Mouse (Mus musculus): Measurements from ENCODE around the gene Pdik1l. TPM values are rescaled to one million over a fixed set of nuclear protein-coding genes. Genes with fewer than 3 reads are reported as not detected.
"Not testable (repeated sequence)": the region's sequence is repeated elsewhere in the genome, so short reads cannot be mapped to it uniquely, and the experiment has no call there.

The Pdik1l gene
- polyA plus RNA-seq, 1 experiment from 2014 or later, result 46.5 TPM

DNA sequence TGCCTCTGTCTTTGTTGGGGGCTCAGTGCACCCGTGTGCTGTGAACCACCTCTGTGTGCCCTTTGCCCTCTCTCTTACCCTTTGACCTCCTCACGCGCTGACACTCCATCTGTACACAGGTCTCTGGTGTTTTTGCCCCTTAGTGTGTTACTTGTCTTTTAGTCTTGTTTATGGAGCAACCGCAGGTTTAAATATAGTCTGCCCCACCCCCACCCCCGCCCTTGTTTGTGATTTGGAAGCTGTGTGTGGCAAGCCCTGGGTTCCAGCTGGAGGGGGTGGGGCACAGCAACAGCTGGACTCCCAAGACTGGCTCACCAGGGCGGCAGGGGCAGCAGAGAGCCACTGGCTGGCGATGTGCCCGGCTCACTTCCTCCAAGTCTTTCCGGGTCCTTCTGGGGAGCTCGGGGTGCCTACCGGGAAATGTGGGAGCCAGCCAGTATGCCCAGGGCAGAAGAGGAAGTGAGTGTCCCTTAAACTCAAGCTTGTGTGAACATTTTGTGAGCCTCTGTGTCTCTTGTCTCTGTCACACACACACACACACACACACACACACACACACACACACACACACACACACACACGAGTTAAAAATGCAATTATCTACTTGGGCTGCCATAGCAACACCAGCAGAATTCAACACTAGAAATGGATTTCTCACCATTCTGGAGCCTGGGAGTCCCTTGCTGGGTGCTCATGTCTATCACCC, 19.8 kb upstream of the Pdik1l start:
- no peaks in the 10 kb centered on the region for H3K9me3 ChIP-seq (replicated peaks; ENCODE audit: control insufficient read depth, low read length, poor library complexity, severe bottlenecking)
- H3K4me3 ChIP-seq (ENCODE audit: low read depth, low read length), result no peak overlapping the region
- peak overlapping the region; percentile 39 for H3K4me2 ChIP-seq (ENCODE audit: low read length)
- whole genome bisulfite sequencing, result 19% methylated on average over 12 of the region's 12 CpGs
- H3K27me3 ChIP-seq (ENCODE audit: control insufficient read depth, insufficient read depth, low read depth, low read length), result no peaks in the 10 kb centered on the region
- 0 out of 2 replicates have a peak overlapping the region, but pooled peaks have one; percentile 32 for H3K9ac ChIP-seq (ENCODE audit: low read depth, low read length)
- H3K4me1 ChIP-seq (ENCODE audit: control insufficient read depth, insufficient read depth, low read length), result peaks cover 6% of the 10 kb centered on the region; the same call in 1 of the 2 replicates
- no peaks in the 10 kb centered on the region for H3K36me3 ChIP-seq (ENCODE audit: control insufficient read depth, insufficient read depth, low read length)
- H3K27ac ChIP-seq (ENCODE audit: low read length), result peak overlapping the region; percentile 23; the same call in 1 of the 2 replicates
- no peak for ATAC-seq

DNA sequence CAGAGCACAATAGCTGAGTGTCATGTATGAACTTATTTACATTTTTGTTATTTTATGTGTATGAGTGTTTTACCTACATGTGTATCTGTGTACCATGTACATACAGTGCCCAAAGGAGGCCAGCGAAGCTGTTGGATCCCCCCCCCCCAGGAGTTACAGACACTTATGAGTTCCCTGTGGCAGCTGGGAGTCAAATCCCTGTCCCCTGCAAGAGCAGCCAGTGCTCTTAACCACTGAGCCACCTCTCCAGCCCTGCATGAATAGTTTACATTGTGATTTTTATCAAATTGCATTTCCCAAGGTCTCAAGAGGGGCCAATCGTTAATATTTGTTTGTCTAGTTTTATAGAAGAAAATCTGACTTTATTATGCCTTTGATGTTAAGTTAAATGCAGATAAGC, 19.3 kb upstream of the Pdik1l start:
- Histone ChIP-seq H3K36me3 (ENCODE audit: control insufficient read depth, insufficient read depth, low read length) (no peaks in the 10 kb centered on the region), H3K4me1 (ENCODE audit: control insufficient read depth, insufficient read depth, low read length) (peaks cover 6% of the 10 kb centered on the region; the same call in 1 of the 2 replicates), H3K9ac (ENCODE audit: low read depth, low read length) (no peak overlapping the region), H3K27ac (ENCODE audit: low read length) (no peak overlapping the region), H3K4me3 (ENCODE audit: low read depth, low read length) (no peak overlapping the region), H3K9me3 (replicated peaks; ENCODE audit: control insufficient read depth, low read length, poor library complexity, severe bottlenecking) (no peaks in the 10 kb centered on the region), H3K27me3 (ENCODE audit: control insufficient read depth, insufficient read depth, low read depth, low read length) (no peaks in the 10 kb centered on the region), H3K4me2 (ENCODE audit: low read length) (no peak overlapping the region)
- 69% methylated on average over 2 of the region's 2 CpGs for WGBS
- no peak for ATAC-seq

DNA sequence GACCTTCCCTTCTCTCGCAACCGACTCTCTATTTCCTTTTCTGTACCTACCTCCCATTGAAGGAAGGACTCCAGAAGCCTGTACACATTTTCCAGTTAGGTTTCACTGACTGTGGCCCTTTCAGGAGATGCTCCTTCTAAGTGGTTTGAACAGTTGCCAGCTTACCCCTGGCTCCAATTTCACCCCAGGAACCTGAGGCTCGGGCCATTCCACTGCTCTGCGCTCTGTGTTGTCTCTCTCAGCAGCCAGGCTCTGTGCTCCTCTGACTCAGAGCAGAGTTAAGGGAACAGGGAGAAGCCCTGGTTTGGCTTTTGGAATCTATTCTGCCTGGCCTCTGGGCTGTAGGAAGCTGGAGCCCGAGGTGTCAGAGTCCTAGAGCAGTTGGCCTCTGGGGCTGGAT, 14.4 kb upstream of the Pdik1l start:
- Histone ChIP-seq H3K9ac (ENCODE audit: low read depth, low read length) (no peak overlapping the region), H3K4me1 (ENCODE audit: control insufficient read depth, insufficient read depth, low read length) (no peaks in the 10 kb centered on the region), H3K4me2 (ENCODE audit: low read length) (no peak overlapping the region), H3K4me3 (ENCODE audit: low read depth, low read length) (no peak overlapping the region), H3K27ac (ENCODE audit: low read length) (no peak overlapping the region), H3K36me3 (ENCODE audit: control insufficient read depth, insufficient read depth, low read length) (no peaks in the 10 kb centered on the region), H3K9me3 (replicated peaks; ENCODE audit: control insufficient read depth, low read length, poor library complexity, severe bottlenecking) (no peaks in the 10 kb centered on the region), H3K27me3 (ENCODE audit: control insufficient read depth, insufficient read depth, low read depth, low read length) (no peaks in the 10 kb centered on the region)
- no peak for ATAC-seq
- 92% methylated on average over 5 of the region's 5 CpGs for WGBS

DNA sequence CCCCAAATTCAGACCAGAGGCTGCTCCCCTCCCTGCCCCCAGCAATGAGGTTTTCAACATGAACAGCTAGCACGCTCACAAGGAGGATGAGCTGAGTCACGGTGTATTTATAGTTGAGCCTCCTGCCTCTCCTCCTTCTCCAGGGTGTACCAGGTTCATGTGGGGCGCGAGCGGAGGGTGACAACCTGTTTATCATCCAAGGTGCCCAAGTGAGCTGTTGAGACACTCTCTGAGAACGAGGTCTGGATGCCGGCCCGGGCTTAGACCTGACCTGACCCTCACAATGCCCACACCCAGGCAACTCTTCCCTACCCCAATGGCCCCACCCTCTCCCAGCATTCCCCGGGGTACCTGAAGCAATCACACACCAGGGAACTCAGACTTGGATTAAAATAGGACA, 12.6 kb upstream of the Pdik1l start:
- Histone ChIP-seq H3K9me3 (replicated peaks; ENCODE audit: control insufficient read depth, low read length, poor library complexity, severe bottlenecking) (no peaks in the 10 kb centered on the region), H3K9ac (ENCODE audit: low read depth, low read length) (no peak overlapping the region), H3K4me2 (ENCODE audit: low read length) (no peak overlapping the region), H3K27ac (ENCODE audit: low read length) (no peak overlapping the region), H3K36me3 (ENCODE audit: control insufficient read depth, insufficient read depth, low read length) (no peaks in the 10 kb centered on the region), H3K4me3 (ENCODE audit: low read depth, low read length) (no peak overlapping the region), H3K27me3 (ENCODE audit: control insufficient read depth, insufficient read depth, low read depth, low read length) (no peaks in the 10 kb centered on the region), H3K4me1 (ENCODE audit: control insufficient read depth, insufficient read depth, low read length) (no peaks in the 10 kb centered on the region)
- no peak for ATAC-seq
- 79% methylated on average over 9 of the region's 9 CpGs for WGBS

DNA sequence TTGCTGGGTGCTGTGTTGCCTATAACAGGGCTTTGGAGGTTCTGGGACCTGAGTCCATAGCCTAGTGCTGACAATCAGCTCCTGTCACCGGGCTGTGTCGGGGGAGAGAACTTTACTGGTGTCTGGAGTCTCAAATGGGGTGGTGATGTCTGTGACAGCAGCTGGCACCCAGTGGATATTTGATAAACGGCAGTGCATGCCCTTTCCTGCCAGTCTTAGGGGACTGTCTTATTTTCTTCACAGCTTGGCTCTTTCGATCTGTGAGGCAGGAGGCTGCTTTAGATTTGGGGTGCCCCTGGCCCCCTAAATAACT, 11.8 kb upstream of the Pdik1l start:
- Histone ChIP-seq H3K27ac (ENCODE audit: low read length) (no peak overlapping the region), H3K4me1 (ENCODE audit: control insufficient read depth, insufficient read depth, low read length) (no peaks in the 10 kb centered on the region), H3K4me3 (ENCODE audit: low read depth, low read length) (no peak overlapping the region), H3K4me2 (ENCODE audit: low read length) (no peak overlapping the region), H3K9me3 (replicated peaks; ENCODE audit: control insufficient read depth, low read length, poor library complexity, severe bottlenecking) (no peaks in the 10 kb centered on the region), H3K27me3 (ENCODE audit: control insufficient read depth, insufficient read depth, low read depth, low read length) (no peaks in the 10 kb centered on the region), H3K9ac (ENCODE audit: low read depth, low read length) (no peak overlapping the region), H3K36me3 (ENCODE audit: control insufficient read depth, insufficient read depth, low read length) (no peaks in the 10 kb centered on the region)
- 68% methylated on average over 4 of the region's 4 CpGs for WGBS
- no peak for ATAC-seq

DNA sequence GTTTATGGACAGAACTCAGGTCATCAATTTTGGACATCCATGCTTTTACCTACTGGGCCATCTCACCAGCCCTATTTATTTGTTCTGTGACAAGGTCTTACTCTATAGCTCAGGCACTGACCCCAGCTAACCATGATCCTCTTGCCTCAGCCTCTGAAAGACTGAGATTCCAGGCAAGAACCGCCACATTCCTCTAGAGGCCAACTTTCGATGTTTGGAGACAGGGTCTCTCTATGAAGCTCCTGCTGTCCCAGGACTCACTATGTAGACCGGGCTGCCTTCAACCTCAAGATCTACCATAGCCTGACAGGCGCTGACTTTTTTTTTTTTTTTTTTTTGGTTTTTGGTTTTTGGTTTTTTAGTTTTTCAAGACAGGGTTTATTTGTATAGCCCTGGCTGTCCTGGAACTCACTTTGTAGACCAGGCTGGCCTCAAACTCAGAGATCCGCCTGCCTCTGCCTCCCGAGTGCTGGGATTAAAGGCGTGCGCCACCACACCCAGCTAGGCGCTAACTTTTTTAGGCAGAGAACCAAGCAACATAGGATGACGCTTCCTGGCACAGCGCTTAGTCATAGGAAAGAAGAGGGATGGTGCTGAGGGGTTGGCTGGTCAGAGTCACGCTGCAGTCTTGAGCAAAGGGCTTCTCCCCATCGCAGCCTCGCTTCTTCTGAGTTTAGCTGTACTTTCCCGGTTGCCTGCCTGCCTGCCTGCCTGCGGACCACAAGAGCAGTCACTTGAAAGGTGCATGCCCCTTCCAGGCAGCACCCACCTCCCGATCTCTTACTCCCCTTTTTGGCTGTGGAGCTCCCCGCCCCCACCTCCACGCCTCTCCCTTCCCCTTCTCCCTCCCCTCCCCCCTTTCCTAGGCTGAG, 11.2 kb upstream of the Pdik1l start:
- WGBS, result 76% methylated on average over 19 of the region's 19 CpGs
- H3K4me1 ChIP-seq (ENCODE audit: control insufficient read depth, insufficient read depth, low read length), result no peaks in the 10 kb centered on the region
- H3K9me3 ChIP-seq (replicated peaks; ENCODE audit: control insufficient read depth, low read length, poor library complexity, severe bottlenecking), result no peaks in the 10 kb centered on the region
- H3K27me3 ChIP-seq (ENCODE audit: control insufficient read depth, insufficient read depth, low read depth, low read length), result no peaks in the 10 kb centered on the region
- H3K36me3 ChIP-seq (ENCODE audit: control insufficient read depth, insufficient read depth, low read length), result no peaks in the 10 kb centered on the region
- H3K4me3 ChIP-seq (ENCODE audit: low read depth, low read length), result no peak overlapping the region
- ATAC-seq, result no peak
- no peak overlapping the region for H3K9ac ChIP-seq (ENCODE audit: low read depth, low read length)
- H3K27ac ChIP-seq (ENCODE audit: low read length), result no peak overlapping the region
- H3K4me2 ChIP-seq (ENCODE audit: low read length), result no peak overlapping the region

DNA sequence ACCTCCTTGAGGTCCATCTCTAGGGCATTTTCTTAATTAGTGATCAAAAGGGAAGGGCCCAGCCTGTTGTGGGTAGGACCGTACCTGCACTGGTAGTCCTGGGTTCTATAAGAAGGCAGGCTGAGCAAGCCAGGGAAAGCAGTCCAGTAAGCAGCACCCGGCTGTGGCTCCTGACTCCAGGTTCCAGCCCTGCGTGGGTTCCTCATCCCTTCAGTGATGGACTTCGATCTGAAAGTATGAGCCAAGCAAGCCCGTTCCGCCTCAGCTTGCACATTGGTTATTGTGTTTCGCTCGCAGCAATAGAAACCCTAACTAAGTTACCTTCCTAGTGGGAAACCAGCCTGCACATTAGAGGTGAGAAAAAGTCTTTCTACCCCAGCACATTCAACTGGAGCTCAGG, 9.7 kb upstream of the Pdik1l start:
- Histone ChIP-seq H3K4me2 (ENCODE audit: low read length) (no peak overlapping the region), H3K27ac (ENCODE audit: low read length) (no peak overlapping the region), H3K36me3 (ENCODE audit: control insufficient read depth, insufficient read depth, low read length) (no peaks in the 10 kb centered on the region), H3K4me1 (ENCODE audit: control insufficient read depth, insufficient read depth, low read length) (no peaks in the 10 kb centered on the region), H3K9ac (ENCODE audit: low read depth, low read length) (no peak overlapping the region), H3K27me3 (ENCODE audit: control insufficient read depth, insufficient read depth, low read depth, low read length) (no peaks in the 10 kb centered on the region), H3K9me3 (replicated peaks; ENCODE audit: control insufficient read depth, low read length, poor library complexity, severe bottlenecking) (no peaks in the 10 kb centered on the region), H3K4me3 (ENCODE audit: low read depth, low read length) (no peak overlapping the region)
- no peak for ATAC-seq
- WGBS, result 95% methylated on average over 8 of the region's 8 CpGs

DNA sequence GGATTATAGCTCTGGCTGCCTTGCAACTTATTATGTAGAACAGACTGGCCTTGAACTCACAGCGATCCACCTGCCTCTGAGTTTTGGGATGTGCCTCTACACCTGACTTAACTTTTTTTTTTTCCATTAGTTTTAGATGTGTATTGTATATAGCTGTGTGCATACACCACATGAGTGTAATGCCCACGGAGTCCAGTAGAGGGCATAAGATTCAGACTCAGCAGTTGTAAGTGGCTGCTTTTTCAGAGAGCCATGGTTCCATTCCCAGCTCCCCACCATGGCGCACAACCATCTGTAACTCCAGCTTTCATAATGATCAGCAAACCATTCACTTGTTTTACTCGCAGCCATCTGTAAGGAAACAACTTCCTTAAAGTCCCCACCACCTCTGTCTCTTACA, 8.8 kb upstream of the Pdik1l start:
- H3K36me3 ChIP-seq (ENCODE audit: control insufficient read depth, insufficient read depth, low read length), result no peaks in the 10 kb centered on the region
- no peak overlapping the region for H3K4me2 ChIP-seq (ENCODE audit: low read length)
- no peak overlapping the region for H3K4me3 ChIP-seq (ENCODE audit: low read depth, low read length)
- H3K27ac ChIP-seq (ENCODE audit: low read length), result no peak overlapping the region
- H3K9ac ChIP-seq (ENCODE audit: low read depth, low read length), result no peak overlapping the region
- 92% methylated on average over 4 of the region's 4 CpGs for WGBS
- H3K4me1 ChIP-seq (ENCODE audit: control insufficient read depth, insufficient read depth, low read length), result no peaks in the 10 kb centered on the region
- no peak for ATAC-seq
- H3K9me3 ChIP-seq (replicated peaks; ENCODE audit: control insufficient read depth, low read length, poor library complexity, severe bottlenecking), result no peaks in the 10 kb centered on the region
- no peaks in the 10 kb centered on the region for H3K27me3 ChIP-seq (ENCODE audit: control insufficient read depth, insufficient read depth, low read depth, low read length)

DNA sequence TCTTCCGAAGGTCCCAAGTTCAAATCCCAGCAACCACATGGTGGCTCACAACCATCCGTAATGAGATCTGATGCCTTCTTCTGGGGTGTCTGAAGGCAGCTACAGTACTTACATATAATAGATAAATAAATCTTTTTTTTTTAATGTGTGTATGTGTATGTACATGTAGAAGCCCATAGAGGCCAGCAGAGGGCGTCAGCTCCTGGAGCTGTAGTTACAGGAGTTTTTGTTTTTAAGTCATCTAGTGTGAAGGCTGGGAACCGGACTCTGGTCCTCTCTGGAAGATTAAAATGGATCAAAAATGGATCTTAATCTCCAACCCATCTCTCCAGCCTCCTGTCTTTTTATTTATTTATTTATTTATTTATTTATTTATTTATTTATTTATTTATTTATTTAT, 8.4 kb upstream of the Pdik1l start:
- not testable (repeated sequence) for H3K27me3 ChIP-seq (ENCODE audit: control insufficient read depth, insufficient read depth, low read depth, low read length); ATAC-seq; H3K4me3 ChIP-seq (ENCODE audit: low read depth, low read length); H3K4me1 ChIP-seq (ENCODE audit: control insufficient read depth, insufficient read depth, low read length); H3K9ac ChIP-seq (ENCODE audit: low read depth, low read length); H3K9me3 ChIP-seq (replicated peaks; ENCODE audit: control insufficient read depth, low read length, poor library complexity, severe bottlenecking); H3K4me2 ChIP-seq (ENCODE audit: low read length); H3K36me3 ChIP-seq (ENCODE audit: control insufficient read depth, insufficient read depth, low read length); H3K27ac ChIP-seq (ENCODE audit: low read length)
- 91% methylated on average over 4 of the region's 4 CpGs for whole genome bisulfite sequencing

All from midbrain, embryonic 16.5 days (tissue).